Mouse (Mus musculus): ENCODE measurements around the gene Mycbpap.
A peak's percentile ranks its signal among the peaks of the same experiment; 100 is the strongest.

Mycbpap gene

GRCm38 (mm10) chr11:94481963-94482362, 39.6 kb downstream of the Mycbpap start:
- no peak for DNase-seq (ENCODE audit: low spot score in 2 of 2)

GRCm38 (mm10) chr11:94480382-94480781, 41.2 kb downstream of the Mycbpap start:
- DNase-seq (ENCODE audit: low spot score in 2 of 2), result no peak

- DNase-seq (ENCODE audit: low spot score in 2 of 2), result no peak
Observed at GRCm38 (mm10) chr11:94477651-94478050, 43.9 kb downstream of the Mycbpap start.

- DNase-seq (ENCODE audit: low spot score in 2 of 2), result no peak
Observed at GRCm38 (mm10) chr11:94475722-94476121, 45.8 kb downstream of the Mycbpap start.

- DNase-seq (ENCODE audit: low spot score in 2 of 2), result no peak
Observed at GRCm38 (mm10) chr11:94474544-94474910, 47.0 kb downstream of the Mycbpap start.

GRCm38 (mm10) chr11:94473707-94474543, 47.6 kb downstream of the Mycbpap start, which contains the start of gene Cacna1g:
Cacna1g (minus strand) TSS chr11:94474198.
- peak; percentile 64 to 88 for DNase-seq (ENCODE audit: low spot score in 2 of 2)

- no peak for DNase-seq (ENCODE audit: low spot score in 2 of 2)
Observed at GRCm38 (mm10) chr11:94472916-94473706, 48.4 kb downstream of the Mycbpap start.

- no peak for DNase-seq (ENCODE audit: low spot score in 2 of 2)
Observed at GRCm38 (mm10) chr11:94472585-94472915, 49.0 kb downstream of the Mycbpap start.

- DNase-seq (ENCODE audit: low spot score in 2 of 2), result no peak
Observed at GRCm38 (mm10) chr11:94471740-94472584, 49.6 kb downstream of the Mycbpap start.

- DNase-seq (ENCODE audit: low spot score in 2 of 2), result no peak
Observed at GRCm38 (mm10) chr11:94470391-94470790, 51.2 kb downstream of the Mycbpap start.

GRCm38 (mm10) chr11:94469136-94470064, 52.1 kb downstream of the Mycbpap start:
- DNase-seq (ENCODE audit: low spot score in 2 of 2), result no peak

- peak in 1 of 2 experiments; percentile 78 for DNase-seq (ENCODE audit: low spot score in 2 of 2)
Observed at GRCm38 (mm10) chr11:94468582-94469064, 52.9 kb downstream of the Mycbpap start.

- DNase-seq (ENCODE audit: low spot score in 2 of 2), result peak in 1 of 2 experiments; percentile 55
Observed at GRCm38 (mm10) chr11:94466333-94466855, 55.1 kb downstream of the Mycbpap start.

- no peak for DNase-seq (ENCODE audit: low spot score in 2 of 2)
Observed at GRCm38 (mm10) chr11:94464170-94464569, 57.4 kb downstream of the Mycbpap start.

- no peak for DNase-seq (ENCODE audit: low spot score in 2 of 2)
Observed at GRCm38 (mm10) chr11:94461856-94462255, 59.7 kb downstream of the Mycbpap start.

- DNase-seq (ENCODE audit: low spot score in 2 of 2), result no peak
Observed at GRCm38 (mm10) chr11:94457001-94457400, 64.5 kb downstream of the Mycbpap start.

GRCm38 (mm10) chr11:94456347-94456746, 65.2 kb downstream of the Mycbpap start:
- no peak for DNase-seq (ENCODE audit: low spot score in 2 of 2)

GRCm38 (mm10) chr11:94455161-94455820, 66.3 kb downstream of the Mycbpap start:
- peak in 1 of 2 experiments; percentile 42 for DNase-seq (ENCODE audit: low spot score in 2 of 2)

- peak in 1 of 2 experiments; percentile 61 for DNase-seq (ENCODE audit: low spot score in 2 of 2)
Observed at GRCm38 (mm10) chr11:94454756-94455155, 66.8 kb downstream of the Mycbpap start.

All from left cerebral cortex, adult 9 months (tissue).